Mouse (Mus musculus) ES-E14 (cell line): ENCODE data around the gene Dscam.

ENCODE experiments used
- CHD2 ChIP-seq: IDR thresholded peaks from 2 replicates; pipeline ENCODE4 v1.6.1; 2014; ENCODE audit warnings: mild to moderate bottlenecking, low read depth, low read length, inconsistent platforms
- HCFC1 ChIP-seq: IDR thresholded peaks from 2 replicates; pipeline ENCODE4 v1.6.1; 2012; ENCODE audit warnings: low read length, inconsistent platforms, borderline replicate concordance; ENCODE audit not compliant: insufficient read depth
- MAFK ChIP-seq: IDR thresholded peaks from 2 replicates; pipeline ENCODE4 v1.6.1; 2014; ENCODE audit warnings: mild to moderate bottlenecking, low read depth, low read length, inconsistent platforms; ENCODE audit not compliant: insufficient read depth
- ZC3H11A ChIP-seq: IDR thresholded peaks from 2 replicates; pipeline ENCODE4 v1.6.1; 2012; ENCODE audit warnings: low read depth, mild to moderate bottlenecking, inconsistent platforms, low read length, borderline replicate concordance
- ZNF384 ChIP-seq: IDR thresholded peaks from 2 replicates; pipeline ENCODE4 v1.6.1; 2012; ENCODE audit warnings: low read depth, low read length, inconsistent platforms

- TF ChIP-seq ZC3H11A (no peak), MAFK (no peak), CHD2 (no peak), ZNF384 (no peak), HCFC1 (no peak)
These were observed 142.9 kb downstream of the Dscam start for GRCm38 (mm10) chr16:97027701-97028100.
